Mouse (Mus musculus) adrenal gland, postnatal 4 days (tissue): Measurements from ENCODE around the gene Snx6. TPM values are rescaled to one million over a fixed set of nuclear protein-coding genes. Genes with fewer than 3 reads are reported as not detected.
"Not testable (repeated sequence)": the region's sequence is repeated elsewhere in the genome, so short reads cannot be mapped to it uniquely, and the experiment has no call there.

Source experiments
- DNase-seq, 2 experiments: peaks; one replicate each; pipeline ENCODE4 v3.0.0; 2021 to 2022; ENCODE audit warnings: low spot score in 2 of 2, mixed read lengths in 2 of 2
- total RNA-seq, 2 experiments: library from RNA; stranded (reverse); gene quantifications; 2 replicates each; pipeline ENCODE4 v1.2.3; 2021

Gene Snx6
- total RNA-seq, 2 experiments from 2014 or later: 81.3 to 92.7 TPM

GRCm38 (mm10) chr12:54805254-54806002, 9.9 kb upstream of the Snx6 start:
- DNase-seq: no peak

- DNase-seq: no peak
These were observed 8.0 kb upstream of the Snx6 start for GRCm38 (mm10) chr12:54803531-54803930.

- DNase-seq: no peak
These were observed 1.2 kb upstream of the Snx6 start for GRCm38 (mm10) chr12:54796516-54797195.

GRCm38 (mm10) chr12:54794392-54794791, 1.1 kb downstream of the Snx6 start:
- DNase-seq: no peak

- DNase-seq: no peak
These were observed 4.0 kb downstream of the Snx6 start for GRCm38 (mm10) chr12:54791465-54791864.

- no peak for DNase-seq
These were observed 6.0 kb downstream of the Snx6 start for GRCm38 (mm10) chr12:54789346-54790143.

- no peak for DNase-seq
These were observed 31.9 kb downstream of the Snx6 start for GRCm38 (mm10) chr12:54763624-54764023.

GRCm38 (mm10) chr12:54760676-54761075, 34.8 kb downstream of the Snx6 start:
- no peak for DNase-seq

GRCm38 (mm10) chr12:54758846-54759245, 36.7 kb downstream of the Snx6 start:
- DNase-seq: no peak

- no peak for DNase-seq
These were observed 46.9 kb downstream of the Snx6 start for GRCm38 (mm10) chr12:54748647-54749046.

- DNase-seq: not testable (repeated sequence)
These were observed 56.8 kb downstream of the Snx6 start for GRCm38 (mm10) chr12:54738661-54739243.

GRCm38 (mm10) chr12:54737891-54738660, 57.4 kb downstream of the Snx6 start:
- DNase-seq: not testable (repeated sequence)

- DNase-seq: not testable (repeated sequence)
These were observed 61.0 kb downstream of the Snx6 start for GRCm38 (mm10) chr12:54734307-54735131.

- DNase-seq: not testable (repeated sequence)
These were observed 66.1 kb downstream of the Snx6 start for GRCm38 (mm10) chr12:54729140-54730059.

- not testable (repeated sequence) for DNase-seq
These were observed 76.4 kb downstream of the Snx6 start for GRCm38 (mm10) chr12:54718871-54719786.

- DNase-seq: not testable (repeated sequence)
These were observed 78.0 kb downstream of the Snx6 start for GRCm38 (mm10) chr12:54717516-54717915.

- DNase-seq: not testable (repeated sequence)
These were observed 81.5 kb downstream of the Snx6 start for GRCm38 (mm10) chr12:54713822-54714626.
